Mouse (Mus musculus): ENCODE results near the gene Stoml1. TPM values are rescaled to one million over a fixed set of nuclear protein-coding genes. Genes with fewer than 3 reads are reported as not detected.
A peak's percentile ranks its signal among the peaks of the same experiment; 100 is the strongest.
"Not testable (repeated sequence)": the region's sequence is repeated elsewhere in the genome, so short reads cannot be mapped to it uniquely, and the experiment has no call there.

The Stoml1 gene
- polyA plus RNA-seq, 1 experiment from 2014 or later = 63.0 TPM

GRCm38 (mm10) chr9:58267046-58267445, 14.1 kb downstream of the Stoml1 start:
- Histone ChIP-seq H3K9ac (no peak overlapping the region), H3K27ac (0 out of 2 replicates have a peak overlapping the region, but pooled peaks have one; percentile 35)
- WGBS = 82% methylated on average over 3 of the region's 3 CpGs

GRCm38 (mm10) chr9:58268384-58269313, 15.7 kb downstream of the Stoml1 start:
- ATAC-seq (ENCODE audit: low FRiP score) = no peak
- no peaks in the 10 kb centered on the region; the same call in 1 of the 2 replicates for H3K36me3 ChIP-seq
- 51% methylated on average over 12 of the region's 12 CpGs for WGBS
- H3K4me3 ChIP-seq = no peak overlapping the region
- H3K4me2 ChIP-seq (replicated peaks) = no peak overlapping the region
- no peaks in the 10 kb centered on the region for H3K9me3 ChIP-seq (replicated peaks)
- no peak overlapping the region for H3K9ac ChIP-seq
- H3K27me3 ChIP-seq = no peaks in the 10 kb centered on the region
- H3K4me1 ChIP-seq = peaks cover 7% of the 10 kb centered on the region; the same call in 1 of the 2 replicates
- no peak overlapping the region for H3K27ac ChIP-seq

More at GRCm38 (mm10) chr9:58267046-58267445, 14.1 kb downstream of the Stoml1 start:
- no peak overlapping the region for H3K4me2 ChIP-seq (replicated peaks)
- H3K4me3 ChIP-seq = no peak overlapping the region
- peaks cover 7% of the 10 kb centered on the region; the same call in 1 of the 2 replicates for H3K4me1 ChIP-seq
- H3K27me3 ChIP-seq = no peaks in the 10 kb centered on the region
- H3K9me3 ChIP-seq (replicated peaks) = no peaks in the 10 kb centered on the region
- ATAC-seq (ENCODE audit: low FRiP score) = no peak
- H3K36me3 ChIP-seq = peaks cover 10% of the 10 kb centered on the region

- no peaks in the 10 kb centered on the region for H3K36me3 ChIP-seq
- no peak overlapping the region for H3K9ac ChIP-seq
- no peaks in the 10 kb centered on the region for H3K27me3 ChIP-seq
- H3K4me3 ChIP-seq = no peak overlapping the region
- no peaks in the 10 kb centered on the region for H3K9me3 ChIP-seq (replicated peaks)
- ATAC-seq (ENCODE audit: low FRiP score) = no peak
- no peak overlapping the region for H3K4me2 ChIP-seq (replicated peaks)
- WGBS = 62% methylated on average over 3 of the region's 3 CpGs
- H3K27ac ChIP-seq = no peak overlapping the region
- H3K4me1 ChIP-seq = peaks cover 8% of the 10 kb centered on the region; the same call in 1 of the 2 replicates
Measured at GRCm38 (mm10) chr9:58270081-58270480, 17.1 kb downstream of the Stoml1 start.

- H3K27me3 ChIP-seq = no peaks in the 10 kb centered on the region
- H3K4me3 ChIP-seq = no peak overlapping the region
- no peak overlapping the region for H3K9ac ChIP-seq
- H3K9me3 ChIP-seq (replicated peaks) = no peaks in the 10 kb centered on the region
- no peak overlapping the region for H3K27ac ChIP-seq
- H3K4me1 ChIP-seq = peaks cover 14% of the 10 kb centered on the region
- no peaks in the 10 kb centered on the region for H3K36me3 ChIP-seq
- no peak for ATAC-seq (ENCODE audit: low FRiP score)
- WGBS = 81% methylated on average over 3 of the region's 3 CpGs
- no peak overlapping the region for H3K4me2 ChIP-seq (replicated peaks)
Measured at GRCm38 (mm10) chr9:58271109-58271508, 18.1 kb downstream of the Stoml1 start.

GRCm38 (mm10) chr9:58271551-58271950, 18.6 kb downstream of the Stoml1 start:
- peaks cover 11% of the 10 kb centered on the region for H3K4me1 ChIP-seq
- ATAC-seq (ENCODE audit: low FRiP score); H3K27ac ChIP-seq; H3K27me3 ChIP-seq; H3K4me2 ChIP-seq (replicated peaks); H3K4me3 ChIP-seq; H3K9me3 ChIP-seq (replicated peaks); H3K9ac ChIP-seq; H3K36me3 ChIP-seq: not testable (repeated sequence)
- WGBS = 94% methylated on average over 9 of the region's 9 CpGs

- Histone ChIP-seq H3K4me2 (replicated peaks) (no peak overlapping the region), H3K4me1 (peaks cover 8% of the 10 kb centered on the region; the same call in 1 of the 2 replicates), H3K27ac (no peak overlapping the region), H3K36me3 (no peaks in the 10 kb centered on the region), H3K27me3 (no peaks in the 10 kb centered on the region), H3K4me3 (no peak overlapping the region), H3K9ac (no peak overlapping the region; the same call in 1 of the 2 replicates), H3K9me3 (replicated peaks) (no peaks in the 10 kb centered on the region)
- 74% methylated on average over 2 of the region's 2 CpGs for WGBS
- no peak for ATAC-seq (ENCODE audit: low FRiP score)
Measured at GRCm38 (mm10) chr9:58272068-58272541, 19.1 kb downstream of the Stoml1 start.

GRCm38 (mm10) chr9:58272855-58273254, 19.9 kb downstream of the Stoml1 start:
- ATAC-seq (ENCODE audit: low FRiP score) = no peak

GRCm38 (mm10) chr9:58274101-58274604, 21.2 kb downstream of the Stoml1 start:
- H3K4me3 ChIP-seq = no peak overlapping the region
- ATAC-seq (ENCODE audit: low FRiP score) = no peak
- H3K4me2 ChIP-seq (replicated peaks) = no peak overlapping the region
- no peaks in the 10 kb centered on the region for H3K9me3 ChIP-seq (replicated peaks)
- no peaks in the 10 kb centered on the region for H3K36me3 ChIP-seq
- peaks cover 8% of the 10 kb centered on the region; the same call in 1 of the 2 replicates for H3K4me1 ChIP-seq
- H3K27me3 ChIP-seq = no peaks in the 10 kb centered on the region
- H3K27ac ChIP-seq = no peak overlapping the region
- WGBS = 83% methylated on average over 7 of the region's 7 CpGs
- H3K9ac ChIP-seq = no peak overlapping the region

More at GRCm38 (mm10) chr9:58272855-58273254, 19.9 kb downstream of the Stoml1 start:
- Histone ChIP-seq H3K36me3 (no peaks in the 10 kb centered on the region), H3K9me3 (replicated peaks) (no peaks in the 10 kb centered on the region), H3K27ac (no peak overlapping the region), H3K27me3 (no peaks in the 10 kb centered on the region), H3K4me3 (no peak overlapping the region), H3K4me2 (replicated peaks) (no peak overlapping the region), H3K4me1 (peaks cover 8% of the 10 kb centered on the region; the same call in 1 of the 2 replicates), H3K9ac (no peak overlapping the region)
- WGBS = 74% methylated on average over 9 of the region's 9 CpGs

- Histone ChIP-seq H3K9ac (no peak overlapping the region), H3K36me3 (no peaks in the 10 kb centered on the region), H3K27me3 (no peaks in the 10 kb centered on the region), H3K27ac (no peak overlapping the region), H3K4me3 (no peak overlapping the region), H3K9me3 (replicated peaks) (no peaks in the 10 kb centered on the region), H3K4me2 (replicated peaks) (no peak overlapping the region), H3K4me1 (peaks cover 8% of the 10 kb centered on the region; the same call in 1 of the 2 replicates)
- WGBS = 62% methylated on average over 3 of the region's 3 CpGs
- no peak for ATAC-seq (ENCODE audit: low FRiP score)
Measured at GRCm38 (mm10) chr9:58274626-58275025, 21.7 kb downstream of the Stoml1 start.

GRCm38 (mm10) chr9:58275115-58275774, 22.3 kb downstream of the Stoml1 start:
- Histone ChIP-seq H3K4me2 (replicated peaks) (no peak overlapping the region), H3K27ac (no peak overlapping the region), H3K36me3 (no peaks in the 10 kb centered on the region), H3K4me3 (no peak overlapping the region), H3K9me3 (replicated peaks) (no peaks in the 10 kb centered on the region), H3K27me3 (no peaks in the 10 kb centered on the region), H3K9ac (no peak overlapping the region), H3K4me1 (peaks cover 8% of the 10 kb centered on the region; the same call in 1 of the 2 replicates)
- ATAC-seq (ENCODE audit: low FRiP score) = no peak
- 32% methylated on average over 8 of the region's 8 CpGs for WGBS

- Histone ChIP-seq H3K27me3 (no peaks in the 10 kb centered on the region), H3K36me3 (no peaks in the 10 kb centered on the region), H3K9ac (no peak overlapping the region), H3K4me2 (replicated peaks) (no peak overlapping the region), H3K9me3 (replicated peaks) (no peaks in the 10 kb centered on the region), H3K4me1 (peaks cover 8% of the 10 kb centered on the region; the same call in 1 of the 2 replicates), H3K27ac (no peak overlapping the region), H3K4me3 (no peak overlapping the region)
- 81% methylated on average over 3 of the region's 3 CpGs for WGBS
- no peak for ATAC-seq (ENCODE audit: low FRiP score)
Measured at GRCm38 (mm10) chr9:58275797-58276196, 22.8 kb downstream of the Stoml1 start.

GRCm38 (mm10) chr9:58276346-58276745, 23.4 kb downstream of the Stoml1 start:
- no peak overlapping the region for H3K9ac ChIP-seq

More at GRCm38 (mm10) chr9:58276346-58276745, 23.4 kb downstream of the Stoml1 start:
- H3K4me1 ChIP-seq = peaks cover 8% of the 10 kb centered on the region; the same call in 1 of the 2 replicates
- ATAC-seq (ENCODE audit: low FRiP score) = no peak
- H3K27me3 ChIP-seq = no peaks in the 10 kb centered on the region
- no peak overlapping the region for H3K4me3 ChIP-seq
- H3K9me3 ChIP-seq (replicated peaks) = no peaks in the 10 kb centered on the region
- WGBS = 46% methylated on average over 5 of the region's 5 CpGs
- H3K27ac ChIP-seq = no peak overlapping the region
- H3K36me3 ChIP-seq = no peaks in the 10 kb centered on the region
- H3K4me2 ChIP-seq (replicated peaks) = no peak overlapping the region
